Mouse (Mus musculus): Measurements from ENCODE around the gene Ace3.

Gene Ace3

DNA sequence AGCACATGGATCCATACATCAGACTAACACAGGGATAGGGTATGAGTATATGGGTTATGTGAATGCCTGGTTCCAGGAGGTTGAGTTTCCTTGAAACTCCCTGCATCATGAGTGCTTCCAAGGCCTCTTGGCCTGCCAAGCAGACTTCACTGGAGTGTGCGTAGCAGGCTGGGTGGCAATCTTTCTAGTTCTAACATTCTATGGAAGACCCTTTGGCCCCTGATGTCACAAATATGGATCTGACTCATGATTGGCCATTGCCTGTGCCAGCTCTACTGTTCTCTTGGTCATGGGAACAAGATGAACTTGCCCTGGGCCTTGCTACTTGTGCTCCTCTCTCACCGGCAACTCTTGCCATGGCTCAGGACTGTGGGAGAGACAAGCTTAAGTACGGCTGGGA is at the start of gene Ace3:
TSS of gene Ace3 (plus strand) at position 301 of the 400 bp plus-strand sequence.
- DNase-seq (ENCODE audit: low spot score), result no peak

GRCm38 (mm10) chr11:105944770-105945672 is 49.5 kb upstream of the Ace3 start:
- peak; percentile 47 for DNase-seq (ENCODE audit: low spot score)

DNA sequence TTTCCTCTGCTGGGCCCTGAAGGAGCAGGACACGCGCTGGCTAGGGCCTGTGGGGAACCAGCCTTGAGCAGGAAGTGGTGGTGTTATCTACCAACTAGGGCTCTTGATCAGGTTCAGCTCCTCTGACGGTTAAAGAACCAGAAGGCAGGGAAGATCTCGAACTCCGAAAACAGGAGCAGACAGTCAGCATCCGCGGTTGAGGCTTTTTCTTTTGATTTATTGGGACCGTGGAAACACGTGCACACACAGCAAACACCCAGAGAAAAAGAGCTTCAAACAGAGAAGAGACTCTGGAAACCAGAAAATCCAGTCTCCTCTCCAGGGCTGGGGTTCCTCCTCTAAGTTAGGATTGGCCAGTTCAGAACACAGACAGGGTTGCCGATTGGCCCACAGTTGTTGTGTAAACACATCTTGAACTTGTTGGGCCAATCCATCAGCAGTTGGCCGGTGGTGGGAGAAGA is 47.8 kb upstream of the Ace3 start:
- DNase-seq (ENCODE audit: low spot score), result no peak

DNA sequence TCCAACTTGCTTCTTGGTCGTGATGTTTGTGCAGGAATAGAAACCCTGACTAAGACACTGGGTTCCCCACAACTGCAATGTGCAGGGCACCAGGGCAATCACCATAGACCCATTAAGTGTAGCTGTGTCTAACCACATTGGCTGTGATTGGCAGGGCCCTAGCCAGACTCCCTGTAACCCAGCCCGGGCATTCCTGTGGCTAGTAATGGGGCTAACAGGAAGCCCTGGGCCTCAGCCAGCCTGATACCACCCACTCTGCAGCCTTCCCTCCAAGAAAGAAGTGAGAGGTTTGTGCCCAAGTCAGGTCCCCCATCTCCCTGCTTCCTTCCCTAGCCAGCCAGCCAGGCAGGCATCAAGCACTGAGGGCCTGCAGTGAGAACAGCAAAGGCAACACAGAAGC is 46.2 kb upstream of the Ace3 start:
- DNase-seq (ENCODE audit: low spot score), result no peak

GRCm38 (mm10) chr11:105950519-105950918 is 44.0 kb upstream of the Ace3 start:
- DNase-seq (ENCODE audit: low spot score), result no peak

- no peak for DNase-seq (ENCODE audit: low spot score)
Observed at GRCm38 (mm10) chr11:105951601-105952044, 42.9 kb upstream of the Ace3 start.

GRCm38 (mm10) chr11:105952111-105952510 is 42.4 kb upstream of the Ace3 start:
- no peak for DNase-seq (ENCODE audit: low spot score)

- DNase-seq (ENCODE audit: low spot score), result no peak
Observed at GRCm38 (mm10) chr11:105952911-105953386, 41.5 kb upstream of the Ace3 start, which contains the start of gene Cyb561. TSS of gene Cyb561 (minus strand) at chr11:105953336.

DNA sequence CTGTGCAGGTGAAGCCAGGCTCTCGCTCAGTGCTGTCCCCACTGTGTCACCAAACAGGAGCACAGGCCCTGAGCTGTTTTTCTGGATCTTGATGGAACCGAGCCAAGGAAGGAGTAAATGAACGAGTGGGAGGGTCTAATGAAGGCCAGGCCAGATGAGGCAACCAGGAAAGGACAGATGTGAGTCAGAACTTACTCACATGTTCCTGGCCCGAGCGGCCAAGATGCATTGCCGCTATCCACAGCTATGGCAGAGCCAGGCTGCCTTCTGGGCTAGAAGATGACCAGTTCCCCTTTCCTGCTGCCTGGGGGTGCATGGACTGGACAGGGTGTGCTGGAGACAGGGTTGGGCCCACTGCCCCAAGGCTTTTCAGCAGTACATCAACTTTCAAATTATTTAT is 41.1 kb upstream of the Ace3 start:
- DNase-seq (ENCODE audit: low spot score), result peak; percentile 93

DNA sequence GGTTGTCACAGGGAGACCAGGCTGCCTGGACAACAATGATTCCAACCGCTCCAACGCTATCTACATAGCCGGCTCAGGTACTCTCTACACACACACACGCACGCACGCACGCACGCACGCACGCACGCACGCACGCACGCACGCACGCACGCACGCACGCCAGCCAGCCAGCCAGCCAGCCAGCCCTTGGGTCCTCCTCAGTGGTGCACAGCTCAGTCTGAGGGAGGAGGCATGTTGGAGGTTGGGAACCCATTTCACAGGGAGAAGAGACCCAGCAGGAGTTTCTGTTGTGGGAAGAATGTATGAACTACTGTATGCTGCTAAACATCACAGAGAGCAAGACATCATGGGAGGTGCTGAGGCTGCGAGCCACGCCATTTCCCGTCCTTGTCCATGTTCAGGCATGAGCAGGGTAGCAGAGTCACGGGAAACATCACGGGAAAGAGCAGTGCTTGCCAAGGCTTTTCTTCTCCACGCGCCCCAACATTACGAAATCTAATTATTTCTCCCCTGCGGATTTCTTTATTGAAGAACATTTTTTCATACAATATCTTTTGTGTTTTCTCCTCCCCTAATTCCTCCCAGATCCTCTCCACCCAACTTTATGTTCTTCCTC is 38.6 kb upstream of the Ace3 start:
- DNase-seq (ENCODE audit: low spot score), result no peak

GRCm38 (mm10) chr11:105957501-105957900 is 37.0 kb upstream of the Ace3 start:
- DNase-seq (ENCODE audit: low spot score), result no peak

- DNase-seq (ENCODE audit: low spot score), result no peak
Observed at GRCm38 (mm10) chr11:105958566-105958965, 35.9 kb upstream of the Ace3 start.

- no peak for DNase-seq (ENCODE audit: low spot score)
Observed at GRCm38 (mm10) chr11:105959355-105959754, 35.1 kb upstream of the Ace3 start.

GRCm38 (mm10) chr11:105964691-105965090 is 29.8 kb upstream of the Ace3 start:
- no peak for DNase-seq (ENCODE audit: low spot score)

GRCm38 (mm10) chr11:105966288-105966687 is 28.2 kb upstream of the Ace3 start:
- peak; percentile 46 for DNase-seq (ENCODE audit: low spot score)

DNA sequence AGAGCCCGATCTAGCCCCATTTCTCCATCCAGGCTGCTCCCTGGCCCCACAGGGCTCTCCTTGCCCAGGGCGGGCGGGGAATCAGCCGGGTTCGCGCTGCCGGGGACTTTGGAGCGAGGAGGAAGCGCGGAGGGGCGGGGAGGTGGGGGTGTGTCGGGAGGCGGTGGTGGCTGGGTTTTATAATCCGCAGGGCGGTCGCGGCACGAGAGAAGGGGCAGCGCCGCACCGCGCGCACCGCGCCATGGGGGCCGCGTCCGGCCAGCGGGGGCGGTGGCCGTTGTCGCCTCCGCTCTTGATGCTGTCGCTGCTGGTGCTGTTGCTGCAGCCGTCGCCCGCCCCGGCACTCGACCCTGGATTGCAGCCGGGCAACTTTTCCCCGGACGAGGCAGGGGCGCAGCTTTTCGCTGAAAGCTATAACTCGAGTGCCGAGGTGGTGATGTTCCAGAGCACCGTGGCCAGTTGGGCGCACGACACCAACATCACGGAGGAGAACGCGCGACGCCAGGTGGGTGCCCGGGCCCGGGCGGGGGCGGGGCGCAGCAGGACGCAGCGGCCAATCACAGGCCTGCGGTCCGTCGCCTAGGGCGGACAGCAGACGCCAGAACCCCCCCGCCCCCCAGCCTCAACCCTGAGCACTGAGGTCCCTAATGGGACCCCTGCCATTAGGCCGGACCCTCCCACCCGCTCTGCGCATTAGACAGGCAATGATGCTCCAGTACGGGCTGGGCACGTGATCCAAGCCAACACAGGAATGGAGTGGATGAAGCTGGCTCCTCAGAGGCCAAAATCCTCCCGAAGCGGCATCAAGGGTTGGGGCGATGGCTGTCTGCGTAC is 26.5 kb upstream of the Ace3 start, which contains the start of gene Ace:
TSS of gene Ace (plus strand) at position 205 of the 834 bp plus-strand sequence.
- DNase-seq (ENCODE audit: low spot score), result no peak

DNA sequence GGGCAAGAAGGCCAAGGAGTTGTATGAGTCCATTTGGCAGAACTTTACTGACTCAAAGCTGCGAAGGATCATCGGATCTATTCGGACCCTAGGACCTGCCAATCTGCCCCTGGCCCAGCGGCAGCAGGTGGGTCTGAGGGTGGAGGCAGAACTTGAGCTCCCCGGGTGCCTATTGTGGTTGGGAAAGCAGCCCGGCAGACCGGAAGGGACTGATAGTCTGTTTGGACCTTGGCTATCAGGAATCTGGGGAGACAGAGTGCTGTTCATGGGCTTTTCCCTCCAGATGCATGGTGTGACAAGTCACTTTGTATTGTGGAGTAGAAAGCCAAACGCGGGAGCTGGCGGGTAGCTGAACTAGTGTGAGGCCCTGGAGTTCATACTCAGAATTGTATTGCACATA is 25.5 kb upstream of the Ace3 start:
- DNase-seq (ENCODE audit: low spot score), result no peak

DNA sequence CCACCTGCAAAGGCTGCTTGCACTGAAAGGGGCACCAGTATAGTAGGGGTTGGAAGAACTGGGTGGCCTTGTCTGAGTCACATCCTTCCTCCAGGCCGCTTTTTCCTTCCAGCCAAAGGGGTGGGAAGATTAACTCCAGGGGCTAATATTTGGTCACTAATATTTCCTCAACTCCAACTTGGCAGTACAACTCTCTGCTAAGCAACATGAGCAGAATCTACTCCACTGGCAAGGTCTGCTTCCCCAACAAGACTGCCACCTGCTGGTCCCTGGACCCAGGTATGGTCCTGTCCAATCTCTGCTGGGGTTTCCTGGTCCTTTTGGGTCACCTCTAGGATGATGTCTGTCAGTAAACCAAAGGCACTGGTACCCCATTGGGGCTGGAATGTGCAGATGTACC is 25.0 kb upstream of the Ace3 start:
- peak; percentile 74 for DNase-seq (ENCODE audit: low spot score)

- peak; percentile 44 for DNase-seq (ENCODE audit: low spot score)
Observed at GRCm38 (mm10) chr11:105974593-105974992, 19.9 kb upstream of the Ace3 start.

- DNase-seq (ENCODE audit: low spot score), result no peak
Observed at GRCm38 (mm10) chr11:105975050-105975449, 19.4 kb upstream of the Ace3 start.

GRCm38 (mm10) chr11:105975636-105976035 is 18.8 kb upstream of the Ace3 start:
- DNase-seq (ENCODE audit: low spot score), result no peak

- DNase-seq (ENCODE audit: low spot score), result no peak
Observed at GRCm38 (mm10) chr11:105978232-105978631, 16.2 kb upstream of the Ace3 start.

All from adipocyte (in vitro differentiated cells).